Mouse (Mus musculus) heart, adult 2 months (tissue): ENCODE measurements around the gene B230217C12Rik. TPM values are rescaled to one million over a fixed set of nuclear protein-coding genes. Genes with fewer than 3 reads are reported as not detected.
A peak's percentile ranks its signal among the peaks of the same experiment; 100 is the strongest.

Source experiments
- DNase-seq, 2 experiments: peaks; one replicate each; pipeline ENCODE4 v3.0.0; 2021
- H3K27ac ChIP-seq: fragments of 200-600 bp; 2 replicates; pipeline ENCODE4 v1.8.1; 2022
- H3K27me3 ChIP-seq: fragments of 200-500 bp; 2 replicates; pipeline ENCODE4 v1.6.1; 2012; ENCODE audit warnings: mild to moderate bottlenecking, low read length, inconsistent platforms, mixed read lengths; ENCODE audit not compliant: control insufficient read depth, insufficient read depth
- H3K36me3 ChIP-seq: fragments of 200-500 bp; 2 replicates; pipeline ENCODE4 v1.6.1; 2012; ENCODE audit warnings: low read length, inconsistent platforms; ENCODE audit not compliant: control insufficient read depth, insufficient read depth
- H3K4me1 ChIP-seq: fragments of 200-500 bp; 2 replicates; pipeline ENCODE4 v1.6.1; 2011; ENCODE audit warnings: low read length; ENCODE audit not compliant: control insufficient read depth, insufficient read depth
- H3K4me3 ChIP-seq: fragments of 200-600 bp; 2 replicates; pipeline ENCODE4 v1.8.1; 2022
- H3K79me2 ChIP-seq: fragments of 200-500 bp; replicated peaks from 2 replicates; pipeline ENCODE4 v1.6.1; 2012; ENCODE audit warnings: mild to moderate bottlenecking, inconsistent platforms, low read length, moderate library complexity, mixed read lengths; ENCODE audit not compliant: control insufficient read depth, insufficient read depth
- H3K9ac ChIP-seq: fragments of 200-500 bp; 2 replicates; pipeline ENCODE4 v1.6.1; 2012; ENCODE audit warnings: low read depth, mild to moderate bottlenecking, control low read depth, inconsistent platforms, low read length, mixed read lengths
- CTCF ChIP-seq: fragments of 200-600 bp; IDR thresholded peaks from 2 replicates; pipeline ENCODE4 v1.8.1; 2022; ENCODE audit warnings: antibody characterized with exemption, mild to moderate bottlenecking, moderate library complexity
- EP300 ChIP-seq: fragments of 200-500 bp; IDR thresholded peaks from 2 replicates; pipeline ENCODE4 v1.6.1; 2011; ENCODE audit warnings: low read depth, low read length, control low read depth; ENCODE audit not compliant: insufficient read depth
- POLR2A ChIP-seq: fragments of 200-500 bp; IDR thresholded peaks from 2 replicates; pipeline ENCODE4 v1.6.1; 2011; ENCODE audit warnings: mild to moderate bottlenecking, low read depth, low read length, control low read depth; ENCODE audit not compliant: insufficient read depth
- WGBS: fragments of 180-500 bp; shearing (Covaris S2); methylation state at CpG from one replicate; pipeline ENCODE4 v1.1.7; 2018; 5-methylcytosine and 5-hydroxymethylcytosine counted together
- intact Hi-C: fragments of 180-260 bp; cut with DNase I; formaldehyde crosslinking; loops from one replicate; pipeline ENCODE4 v1.15.1; 2025
- polyA plus RNA-seq: library from polyadenylated mRNA; depleted of rRNA; stranded (reverse); fragments of >200 nt; gene quantifications from 2 replicates; pipeline ENCODE4 v1.2.3, GENCODE M21; 2012; rRNA removed
- total RNA-seq, 2 experiments: library from RNA; stranded (reverse); gene quantifications; 2 replicates each; pipeline ENCODE4 v1.2.3; 2021

Gene B230217C12Rik
- total and polyA plus RNA-seq, 3 experiments: 0.64 to 2.3 (median 1.6) TPM

- Histone ChIP-seq H3K27me3 (no peaks in the 10 kb centered on the region), H3K36me3 (no peaks in the 10 kb centered on the region), H3K79me2 (no peaks in the 10 kb centered on the region), H3K27ac (peak overlapping the region; percentile 89), H3K4me3 (peak overlapping the region; percentile 75), H3K4me1 (no peaks in the 10 kb centered on the region), H3K9ac (peak overlapping the region; percentile 51; the same call in 1 of the 2 replicates)
- intact Hi-C loops: loop anchor here (5.0 kb wide), 2 partner anchors 136 to 181 kb away; partner anchors contain the start of genes Pcgf2 and Psmb3
- TF ChIP-seq CTCF (no peak), POLR2A (no peak), EP300 (0 out of 2 replicates have a peak, but pooled peaks have one; percentile 56)
- 3% methylated on average over 26 of the region's 26 CpGs for WGBS
- peak; percentile 85 to 87 for DNase-seq
These were observed 43.0 kb downstream of the B230217C12Rik start for GRCm38 (mm10) chr11:97883542-97883917.

GRCm38 (mm10) chr11:97883918-97884600 is 43.5 kb downstream of the B230217C12Rik start, which contains the start of gene Fbxo47:
TSS of gene Fbxo47 (minus strand) at chr11:97884154.
- 1% methylated on average over 37 of the region's 37 CpGs for WGBS
- Histone ChIP-seq H3K9ac (peak within 1 kb of the TSS; percentile 51), H3K27ac (peak within 1 kb of the TSS; percentile 89), H3K79me2 (no peaks in the 10 kb centered on the region), H3K36me3 (no peaks in the 10 kb centered on the region), H3K4me3 (peak within 1 kb of the TSS; percentile 75), H3K27me3 (no peaks in the 10 kb centered on the region), H3K4me1 (no peaks in the 10 kb centered on the region)
- intact Hi-C loops: loop anchor here (1.0 to 5.0 kb wide), 4 partner anchors 43 to 182 kb away; partner anchors contain the start of genes B230217C12Rik, Pcgf2 and Psmb3
- peak; percentile 96 to 97 for DNase-seq
- peak; percentile 22; the same call in 1 of the 2 replicates for TF ChIP-seq EP300
- peak; percentile 53; the same call in 1 of the 2 replicates for TF ChIP-seq POLR2A
- peak; percentile 87 for TF ChIP-seq CTCF

GRCm38 (mm10) chr11:97884601-97885185 is 44.1 kb downstream of the B230217C12Rik start:
- Histone ChIP-seq H3K27me3 (no peaks in the 10 kb centered on the region), H3K27ac (peak overlapping the region; percentile 85), H3K4me3 (peak overlapping the region; percentile 75), H3K36me3 (no peaks in the 10 kb centered on the region), H3K79me2 (no peaks in the 10 kb centered on the region), H3K9ac (peak overlapping the region; percentile 22; the same call in 1 of the 2 replicates), H3K4me1 (no peaks in the 10 kb centered on the region)
- intact Hi-C loops: loop anchor here (1.0 to 5.0 kb wide), 4 partner anchors 44 to 182 kb away; partner anchors contain the start of genes B230217C12Rik, Pcgf2 and Psmb3
- TF ChIP-seq CTCF (peak; percentile 9; the same call in 1 of the 2 replicates), EP300 (no peak), POLR2A (no peak)
- no peak for DNase-seq
- WGBS: 27% methylated on average over 7 of the region's 7 CpGs

GRCm38 (mm10) chr11:97885296-97885915 is 44.8 kb downstream of the B230217C12Rik start:
- Histone ChIP-seq H3K4me3 (no peak overlapping the region), H3K9ac (no peak overlapping the region), H3K36me3 (no peaks in the 10 kb centered on the region), H3K79me2 (no peaks in the 10 kb centered on the region), H3K27me3 (no peaks in the 10 kb centered on the region), H3K4me1 (no peaks in the 10 kb centered on the region), H3K27ac (no peak overlapping the region)
- no peak for DNase-seq
- intact Hi-C loops: loop anchor here (2.0 kb wide), 1 partner anchor 45 kb away; the partner anchor contains the start of gene B230217C12Rik
- WGBS: 87% methylated on average over 2 of the region's 2 CpGs
- TF ChIP-seq CTCF (no peak), POLR2A (no peak), EP300 (no peak)

- Histone ChIP-seq H3K27ac (no peak overlapping the region), H3K4me3 (no peak overlapping the region), H3K36me3 (no peaks in the 10 kb centered on the region), H3K27me3 (no peaks in the 10 kb centered on the region), H3K9ac (no peak overlapping the region), H3K4me1 (no peaks in the 10 kb centered on the region), H3K79me2 (no peaks in the 10 kb centered on the region)
- TF ChIP-seq POLR2A (no peak), EP300 (no peak), CTCF (no peak)
- no peak for DNase-seq
- intact Hi-C loops: no loop called here
- WGBS: 82% methylated on average over 5 of the region's 5 CpGs
These were observed 51.2 kb downstream of the B230217C12Rik start for GRCm38 (mm10) chr11:97891821-97892220.

Other genes with a start within 250 kb of the B230217C12Rik start
- gene Epop, start 211.1 kb upstream of the B230217C12Rik start, total RNA-seq: 1 to 10 TPM; 1.4 to 2.6 TPM
- gene Epop, start 211.1 kb upstream of the B230217C12Rik start, polyA plus RNA-seq: 0.44 and 0.61 TPM in 2 replicates
- gene Mllt6, start 177.4 kb upstream of the B230217C12Rik start, total RNA-seq: 10 to 100 TPM; 67.1 to 72.5 TPM
- gene Mllt6, start 177.4 kb upstream of the B230217C12Rik start, polyA plus RNA-seq: 37.9 and 46.2 TPM in 2 replicates
- gene Cisd3, start 155.0 kb upstream of the B230217C12Rik start, total RNA-seq: 100 to 1,000 TPM; 130 to 137 TPM
- 82.7 and 106 TPM in 2 replicates for gene Cisd3, start 155.0 kb upstream of the B230217C12Rik start, polyA plus RNA-seq
- gene Pcgf2, start 140.3 kb upstream of the B230217C12Rik start, total RNA-seq: 1 to 10 TPM; 4.1 to 5.6 TPM
- 9.5 and 17.8 TPM in 2 replicates for gene Pcgf2, start 140.3 kb upstream of the B230217C12Rik start, polyA plus RNA-seq
- 100 to 1,000 TPM; 135 to 139 TPM for gene Psmb3, start 137.4 kb upstream of the B230217C12Rik start, total RNA-seq
- 273 and 314 TPM in 2 replicates for gene Psmb3, start 137.4 kb upstream of the B230217C12Rik start, polyA plus RNA-seq
- gene Pip4k2b, start 96.1 kb upstream of the B230217C12Rik start, total RNA-seq: 10 to 100 TPM; 20.8 to 21.4 TPM
- gene Pip4k2b, start 96.1 kb upstream of the B230217C12Rik start, polyA plus RNA-seq: 13.8 and 18.1 TPM in 2 replicates
- 1 to 10 TPM; 7.6 to 7.9 TPM for gene Cwc25, start 74.2 kb upstream of the B230217C12Rik start, total RNA-seq
- 6.0 and 8.7 TPM in 2 replicates for gene Cwc25, start 74.2 kb upstream of the B230217C12Rik start, polyA plus RNA-seq
- not detected for gene 1700001P01Rik, start 64.9 kb upstream of the B230217C12Rik start, total RNA-seq
- gene 1700001P01Rik, start 64.9 kb upstream of the B230217C12Rik start, polyA plus RNA-seq: 0.20 TPM in 1 of 2 replicates, not detected in the other
- 100 to 1,000 TPM; 509 to 574 TPM for gene Rpl23, start 58.3 kb upstream of the B230217C12Rik start, total RNA-seq
- 103 and 140 TPM in 2 replicates for gene Rpl23, start 58.3 kb upstream of the B230217C12Rik start, polyA plus RNA-seq
- gene Lasp1, start 41.8 kb upstream of the B230217C12Rik start, total RNA-seq: 10 to 100 TPM; 28.2 to 31.6 TPM
- gene Lasp1, start 41.8 kb upstream of the B230217C12Rik start, polyA plus RNA-seq: 31.1 and 38.5 TPM in 2 replicates
- gene Fbxo47, start 43.4 kb downstream of the B230217C12Rik start, total RNA-seq: under 1 TPM; 0.29 to 0.45 TPM
- 0.29 and 0.43 TPM in 2 replicates for gene Fbxo47, start 43.4 kb downstream of the B230217C12Rik start, polyA plus RNA-seq
- 1 to 10 TPM; 4.5 to 5.5 TPM for gene Plxdc1, start 145.7 kb downstream of the B230217C12Rik start, total RNA-seq
- 6.6 and 8.5 TPM in 2 replicates for gene Plxdc1, start 145.7 kb downstream of the B230217C12Rik start, polyA plus RNA-seq
- under 1 TPM; 0.66 to 0.70 TPM for gene Arl5c, start 155.4 kb downstream of the B230217C12Rik start, total RNA-seq
- 2.4 and 2.8 TPM in 2 replicates for gene Arl5c, start 155.4 kb downstream of the B230217C12Rik start, polyA plus RNA-seq
- gene Cacnb1, start 182.3 kb downstream of the B230217C12Rik start, total RNA-seq: 1 to 10 TPM; 5.9 to 6.1 TPM
- 10.0 and 10.5 TPM in 2 replicates for gene Cacnb1, start 182.3 kb downstream of the B230217C12Rik start, polyA plus RNA-seq
- 100 to 1,000 TPM; 505 to 604 TPM for gene Rpl19, start 185.9 kb downstream of the B230217C12Rik start, total RNA-seq
- 348 and 422 TPM in 2 replicates for gene Rpl19, start 185.9 kb downstream of the B230217C12Rik start, polyA plus RNA-seq
- under 1 TPM; 0.10 to 0.20 TPM for gene Stac2, start 212.7 kb downstream of the B230217C12Rik start, total RNA-seq
- gene Stac2, start 212.7 kb downstream of the B230217C12Rik start, polyA plus RNA-seq: 0.09 and 0.35 TPM in 2 replicates